Mouse (Mus musculus) forebrain, embryonic 14.5 days (tissue): ENCODE measurements around the gene Tmem135. TPM values are rescaled to one million over a fixed set of nuclear protein-coding genes. Genes with fewer than 3 reads are reported as not detected.
"Not testable (repeated sequence)": the region's sequence is repeated elsewhere in the genome, so short reads cannot be mapped to it uniquely, and the experiment has no call there.

Experiments
- ATAC-seq: fragments of 200-750 bp; cut with Nextera tagmentation; 2 replicates; pipeline ENCODE4 v1.8.0; 2017; ENCODE audit warnings: mild to moderate bottlenecking, moderate library complexity
- DNase-seq: peaks from one replicate; pipeline ENCODE4 v3.0.0-alpha.2; 2015; ENCODE audit warnings: low spot score
- H3K27ac ChIP-seq: fragments of 300-500 bp; sonication (generic); 2 replicates; pipeline ENCODE4 v1.5.1; 2014; ENCODE audit warnings: low read depth, mild to moderate bottlenecking, control low read depth, low read length, moderate library complexity
- H3K27me3 ChIP-seq: fragments of 300-500 bp; sonication (generic); replicated peaks from 2 replicates; pipeline ENCODE4 v1.6.1; 2014; ENCODE audit warnings: low read length, control low read depth, mixed read lengths; ENCODE audit not compliant: control insufficient read depth, insufficient read depth
- H3K36me3 ChIP-seq: fragments of 300-500 bp; sonication (generic); 2 replicates; pipeline ENCODE4 v1.6.1; 2014; ENCODE audit warnings: low read length, control low read depth; ENCODE audit not compliant: control insufficient read depth, insufficient read depth
- H3K4me1 ChIP-seq: fragments of 300-500 bp; sonication (generic); 2 replicates; pipeline ENCODE4 v1.6.1; 2014; ENCODE audit warnings: antibody characterized with exemption, low read length, control low read depth; ENCODE audit not compliant: control insufficient read depth, insufficient read depth
- H3K4me2 ChIP-seq: fragments of 300-500 bp; sonication (generic); 2 replicates; pipeline ENCODE4 v1.6.1; 2014; ENCODE audit warnings: mild to moderate bottlenecking, control low read depth, low read length
- H3K4me3 ChIP-seq: fragments of 300-500 bp; sonication (generic); 2 replicates; pipeline ENCODE4 v1.5.1; 2014; ENCODE audit warnings: low read depth, low read length, control low read depth
- H3K9ac ChIP-seq: fragments of 300-500 bp; sonication (generic); 2 replicates; pipeline ENCODE4 v1.6.1; 2014; ENCODE audit warnings: mild to moderate bottlenecking, low read length, control low read depth, moderate library complexity
- H3K9me3 ChIP-seq: fragments of 300-500 bp; sonication (generic); replicated peaks from 2 replicates; pipeline ENCODE4 v1.6.1; 2016; ENCODE audit warnings: low read length, control low read depth, mixed read lengths; ENCODE audit not compliant: control insufficient read depth
- WGBS: fragments of 180-500 bp; shearing (Covaris S2); extraction: QIAGEN DNeasy Blood & Tissue Kit; methylation state at CpG from one replicate; pipeline ENCODE4 v1.1.7; 2014; 5-methylcytosine and 5-hydroxymethylcytosine counted together
- polyA plus RNA-seq: library from polyadenylated mRNA; unstranded; fragments of >200 nt; fragmentation: Nextera tagmentation; extraction: Ambion mirVana; gene quantifications from 2 replicates; pipeline ENCODE4 v1.2.1, GENCODE M21; 2014

Gene Tmem135
- polyA plus RNA-seq, 1 experiment from 2014 or later = 16.2 TPM

DNA sequence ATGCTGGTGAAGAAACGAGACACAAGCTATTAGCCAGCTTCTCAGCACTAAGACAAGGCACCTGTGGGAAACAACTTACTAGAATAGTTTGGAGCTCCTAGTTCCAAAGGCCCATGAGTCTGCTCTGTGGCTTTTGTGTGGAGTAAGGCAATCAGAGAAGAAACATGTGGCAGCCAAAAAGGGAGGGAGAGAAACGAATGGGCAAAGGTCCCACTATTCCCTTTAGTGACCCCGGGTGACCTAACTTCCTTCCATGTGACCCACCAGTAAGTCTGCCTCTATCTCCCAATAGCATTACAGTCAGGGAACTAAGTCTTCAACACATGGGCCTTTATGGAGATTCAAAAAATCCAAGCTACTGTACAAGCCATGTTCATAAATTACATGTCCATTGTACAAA, 95.1 kb downstream of the Tmem135 start:
- Histone ChIP-seq H3K4me3 (no peak overlapping the region), H3K27me3 (no peaks in the 10 kb centered on the region), H3K9ac (no peak overlapping the region), H3K4me2 (no peak overlapping the region), H3K9me3 (no peaks in the 10 kb centered on the region; the same call in 1 of the 2 replicates), H3K27ac (no peak overlapping the region), H3K4me1 (no peaks in the 10 kb centered on the region), H3K36me3 (no peaks in the 10 kb centered on the region)
- no peak for DNase-seq
- WGBS = 60% methylated on average over 3 of the region's 3 CpGs
- ATAC-seq = no peak

DNA sequence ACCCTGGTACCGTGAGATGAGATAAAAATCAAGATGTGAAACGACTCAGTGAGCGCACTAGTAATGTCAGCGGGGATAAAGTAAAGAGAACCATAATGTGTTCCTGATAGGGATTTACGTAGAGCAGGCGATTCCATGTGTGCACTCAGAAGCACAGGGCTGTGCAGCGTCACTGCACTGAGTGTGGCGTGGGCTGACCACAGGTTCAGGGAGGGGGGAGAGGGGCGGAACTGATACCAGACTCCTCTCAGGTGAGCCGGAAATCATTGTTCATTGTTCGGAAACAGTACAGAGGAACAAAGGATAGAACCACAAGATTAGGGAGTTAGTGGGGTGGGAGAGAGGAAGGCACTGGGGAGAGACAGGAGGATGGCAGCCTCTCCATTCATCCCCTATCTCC, 95.8 kb downstream of the Tmem135 start:
- Histone ChIP-seq H3K27me3 (no peaks in the 10 kb centered on the region), H3K27ac (no peak overlapping the region), H3K36me3 (no peaks in the 10 kb centered on the region), H3K4me2 (no peak overlapping the region), H3K4me1 (no peaks in the 10 kb centered on the region), H3K4me3 (no peak overlapping the region), H3K9ac (no peak overlapping the region), H3K9me3 (no peaks in the 10 kb centered on the region; the same call in 1 of the 2 replicates)
- WGBS = 86% methylated on average over 11 of the region's 11 CpGs
- no peak for ATAC-seq
- DNase-seq = no peak

GRCm38 (mm10) chr7:89306831-89307230, 97.2 kb downstream of the Tmem135 start:
- no peaks in the 10 kb centered on the region; the same call in 1 of the 2 replicates for H3K9me3 ChIP-seq
- no peak overlapping the region for H3K4me3 ChIP-seq
- 84% methylated on average over 6 of the region's 6 CpGs for WGBS
- no peaks in the 10 kb centered on the region for H3K4me1 ChIP-seq
- ATAC-seq (no peak), DNase-seq (no peak)
- H3K4me2 ChIP-seq = no peak overlapping the region
- no peaks in the 10 kb centered on the region for H3K27me3 ChIP-seq
- H3K27ac ChIP-seq = no peak overlapping the region
- H3K9ac ChIP-seq = no peak overlapping the region
- H3K36me3 ChIP-seq = no peaks in the 10 kb centered on the region

DNA sequence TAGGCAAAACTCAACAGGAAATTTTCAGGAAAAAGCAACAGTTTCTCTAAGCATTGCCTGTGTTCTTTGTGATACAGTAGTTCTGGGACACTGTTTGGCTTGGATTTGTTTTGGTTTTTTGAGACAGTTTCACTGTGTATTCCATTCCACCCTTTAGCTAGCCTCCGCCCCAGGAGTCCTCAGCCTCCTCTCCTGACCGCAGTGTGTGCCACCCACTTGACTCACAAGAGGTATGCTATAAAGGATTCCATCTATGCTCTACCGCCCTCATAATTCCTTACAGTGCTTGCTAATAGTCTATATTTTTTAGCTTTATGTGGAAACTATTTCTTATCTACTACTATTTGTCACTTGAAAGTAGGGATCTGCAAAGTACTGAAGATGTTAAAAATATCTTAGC, 99.1 kb downstream of the Tmem135 start:
- Histone ChIP-seq H3K36me3 (no peaks in the 10 kb centered on the region), H3K9me3 (no peaks in the 10 kb centered on the region), H3K27ac (no peak overlapping the region), H3K4me3 (no peak overlapping the region), H3K4me1 (no peaks in the 10 kb centered on the region), H3K27me3 (no peaks in the 10 kb centered on the region), H3K4me2 (no peak overlapping the region), H3K9ac (no peak overlapping the region)
- 94% methylated on average over 3 of the region's 3 CpGs for WGBS
- ATAC-seq (no peak), DNase-seq (no peak)

DNA sequence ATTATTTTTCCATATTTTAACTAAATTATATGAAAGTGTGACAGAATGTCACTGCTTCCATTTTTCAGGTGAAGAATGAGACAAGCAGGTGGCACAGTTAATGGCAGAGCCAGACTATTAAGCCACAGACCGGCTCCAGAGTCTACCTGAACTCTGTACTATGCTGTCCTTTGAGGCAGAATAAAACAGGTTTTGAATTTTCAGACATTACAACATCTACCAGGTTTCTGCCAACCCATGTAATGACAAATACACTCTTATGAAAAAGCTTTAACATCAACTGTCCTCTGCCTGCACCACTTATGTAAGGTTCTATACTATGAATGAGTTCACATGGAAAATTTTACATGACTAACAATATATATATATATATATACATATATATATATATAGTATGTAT, 100.3 kb downstream of the Tmem135 start:
- H3K4me1 ChIP-seq = no peaks in the 10 kb centered on the region
- H3K27ac ChIP-seq = no peak overlapping the region
- no peaks in the 10 kb centered on the region for H3K36me3 ChIP-seq
- ATAC-seq (no peak), DNase-seq (no peak)
- 89% methylated on average over 1 of the region's 1 CpGs for WGBS
- no peak overlapping the region for H3K4me2 ChIP-seq
- H3K4me3 ChIP-seq = no peak overlapping the region
- no peak overlapping the region for H3K9ac ChIP-seq
- no peaks in the 10 kb centered on the region for H3K27me3 ChIP-seq
- no peaks in the 10 kb centered on the region for H3K9me3 ChIP-seq

DNA sequence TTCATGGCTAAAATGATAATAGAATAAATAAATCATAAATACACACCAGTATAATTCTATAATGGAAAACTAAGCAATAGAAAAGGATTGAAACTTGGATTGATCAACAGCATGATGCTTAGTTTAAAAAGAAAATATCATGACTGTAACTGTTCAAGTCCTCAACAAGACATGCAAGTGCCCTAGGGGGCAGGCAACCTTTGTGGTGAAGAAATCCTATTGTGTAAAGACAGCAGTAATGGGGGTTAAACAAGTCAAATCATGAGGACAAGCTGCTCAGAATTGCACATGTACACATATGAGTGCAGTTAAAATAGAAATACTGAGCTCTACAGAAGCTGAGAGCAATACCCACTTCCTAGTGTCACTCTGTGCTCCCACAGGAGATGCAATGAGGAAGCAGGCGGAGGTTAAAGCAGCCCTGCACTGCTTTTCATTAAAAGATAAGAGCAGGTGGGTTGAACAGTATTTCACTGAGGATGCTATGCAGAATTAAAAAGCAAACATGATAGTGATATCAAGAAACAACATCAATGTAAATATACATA, 105.0 kb downstream of the Tmem135 start:
- Histone ChIP-seq H3K9me3 (no peaks in the 10 kb centered on the region), H3K9ac (no peak overlapping the region), H3K27me3 (no peaks in the 10 kb centered on the region), H3K4me2 (no peak overlapping the region), H3K27ac (no peak overlapping the region), H3K36me3 (no peaks in the 10 kb centered on the region), H3K4me3 (no peak overlapping the region), H3K4me1 (no peaks in the 10 kb centered on the region)
- no peak for DNase-seq
- no peak for ATAC-seq
- WGBS = 88% methylated on average over 1 of the region's 1 CpGs

DNA sequence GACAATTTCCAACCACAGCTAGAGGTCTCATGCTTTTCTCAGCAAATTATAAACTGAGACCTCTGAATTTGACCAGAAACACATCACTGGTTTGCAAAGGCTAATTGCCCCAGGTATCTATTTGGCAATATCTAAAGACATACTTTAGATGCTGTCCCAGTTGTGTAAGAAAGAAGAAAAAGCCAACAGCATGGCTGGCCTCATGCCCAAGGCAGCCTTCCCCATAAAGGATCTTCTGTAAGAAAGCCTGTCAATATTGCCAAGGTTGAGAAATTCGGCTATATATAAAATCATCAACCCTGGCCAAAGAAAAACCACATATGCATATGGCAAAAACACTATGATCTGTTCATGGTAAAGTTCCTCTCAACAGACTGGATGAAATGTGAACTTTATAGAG, 107.1 kb downstream of the Tmem135 start:
- no peaks in the 10 kb centered on the region for H3K4me1 ChIP-seq
- no peak overlapping the region for H3K27ac ChIP-seq
- no peaks in the 10 kb centered on the region for H3K27me3 ChIP-seq
- no peak overlapping the region for H3K9ac ChIP-seq
- DNase-seq (no peak), ATAC-seq (no peak)
- H3K9me3 ChIP-seq = no peaks in the 10 kb centered on the region
- no peak overlapping the region for H3K4me2 ChIP-seq
- H3K4me3 ChIP-seq = no peak overlapping the region
- WGBS = 88% methylated on average over 1 of the region's 1 CpGs
- H3K36me3 ChIP-seq = no peaks in the 10 kb centered on the region

- H3K27me3 ChIP-seq = no peaks in the 10 kb centered on the region
These were observed 121.4 kb downstream of the Tmem135 start for GRCm38 (mm10) chr7:89282664-89283063.

GRCm38 (mm10) chr7:89270438-89270837, 133.6 kb downstream of the Tmem135 start:
- not testable (repeated sequence) for H3K4me2 ChIP-seq, H3K4me3 ChIP-seq, H3K27ac ChIP-seq, DNase-seq, H3K9me3 ChIP-seq, H3K9ac ChIP-seq, H3K27me3 ChIP-seq, ATAC-seq, H3K36me3 ChIP-seq, H3K4me1 ChIP-seq

More at GRCm38 (mm10) chr7:89282664-89283063, 121.4 kb downstream of the Tmem135 start:
- Histone ChIP-seq H3K4me2 (no peak overlapping the region), H3K27ac (no peak overlapping the region), H3K9me3 (no peaks in the 10 kb centered on the region), H3K9ac (no peak overlapping the region), H3K4me1 (no peaks in the 10 kb centered on the region), H3K36me3 (peaks cover 2% of the 10 kb centered on the region; the same call in 1 of the 2 replicates), H3K4me3 (no peak overlapping the region)
- no peak for DNase-seq
- 95% methylated on average over 7 of the region's 7 CpGs for WGBS
- no peak for ATAC-seq
